Mouse (Mus musculus): ENCODE measurements at regions not wholly inside any gene's neighbourhood (a gene's known extent, or its start where the extent isn't known, plus 50 kb on each side); places are given as distances from the start of the nearest gene placed in this dataset.
A peak's percentile ranks its signal among the peaks of the same experiment; 100 is the strongest.

GRCm38 (mm10) chr2:45205756-45206155 lies 88.6 kb upstream of the Zeb2 start:
- no peak for ATAC-seq
- no peak for TF ChIP-seq CTCF (IDR thresholded peaks at IDR 0.05; ENCODE audit: low read depth)
- H3K9ac ChIP-seq, result no peak overlapping the region
- H3K9me3 ChIP-seq (ENCODE audit: low read length), result no peaks in the 10 kb centered on the region
- DNase-seq, result peak; percentile 13
- H3K4me2 ChIP-seq (ENCODE audit: low read depth), result peak overlapping the region; percentile 24; the same call in 1 of the 2 replicates
- H3K27me3 ChIP-seq (ENCODE audit: insufficient read depth, low read length), result no peaks in the 10 kb centered on the region
- H3K4me3 ChIP-seq (ENCODE audit: low read depth, low read length), result no peak overlapping the region
- no peak overlapping the region for H3K27ac ChIP-seq (ENCODE audit: low read depth, low read length)
- WGBS, result 21% methylated on average over 6 of the region's 6 CpGs
- no peaks in the 10 kb centered on the region for H3K36me3 ChIP-seq (ENCODE audit: insufficient read depth)
- no peaks in the 10 kb centered on the region for H3K4me1 ChIP-seq (ENCODE audit: insufficient read depth)

GRCm38 (mm10) chr2:45205211-45205610 lies 88.0 kb upstream of the Zeb2 start:
- 45% methylated on average over 3 of the region's 3 CpGs for WGBS
- ATAC-seq (no peak), DNase-seq (no peak)
- Histone ChIP-seq H3K9ac (no peak overlapping the region), H3K4me1 (ENCODE audit: insufficient read depth) (no peaks in the 10 kb centered on the region), H3K4me2 (ENCODE audit: low read depth) (no peak overlapping the region), H3K9me3 (ENCODE audit: low read length) (no peaks in the 10 kb centered on the region), H3K27me3 (ENCODE audit: insufficient read depth, low read length) (no peaks in the 10 kb centered on the region), H3K4me3 (ENCODE audit: low read depth, low read length) (no peak overlapping the region), H3K36me3 (ENCODE audit: insufficient read depth) (no peaks in the 10 kb centered on the region), H3K27ac (ENCODE audit: low read depth, low read length) (no peak overlapping the region)
- no peak for TF ChIP-seq CTCF (IDR thresholded peaks at IDR 0.05; ENCODE audit: low read depth)

- Histone ChIP-seq H3K27me3 (ENCODE audit: insufficient read depth, low read length) (no peaks in the 10 kb centered on the region), H3K4me3 (ENCODE audit: low read depth, low read length) (no peak overlapping the region), H3K9ac (no peak overlapping the region), H3K4me1 (ENCODE audit: insufficient read depth) (no peaks in the 10 kb centered on the region), H3K4me2 (ENCODE audit: low read depth) (no peak overlapping the region), H3K36me3 (ENCODE audit: insufficient read depth) (no peaks in the 10 kb centered on the region), H3K9me3 (ENCODE audit: low read length) (no peaks in the 10 kb centered on the region), H3K27ac (ENCODE audit: low read depth, low read length) (no peak overlapping the region)
- ATAC-seq (peak; percentile 60; the same call in 1 of the 2 replicates), DNase-seq (peak; percentile 25)
- no peak for TF ChIP-seq CTCF (IDR thresholded peaks at IDR 0.05; ENCODE audit: low read depth)
- WGBS, result 61% methylated on average over 13 of the region's 13 CpGs
These were observed 80.9 kb upstream of the Zeb2 start for GRCm38 (mm10) chr2:45197955-45198631.

- WGBS, result 86% methylated on average over 10 of the region's 10 CpGs
- Histone ChIP-seq H3K27me3 (ENCODE audit: insufficient read depth, low read length) (no peaks in the 10 kb centered on the region), H3K9me3 (ENCODE audit: low read length) (no peaks in the 10 kb centered on the region), H3K36me3 (ENCODE audit: insufficient read depth) (no peaks in the 10 kb centered on the region), H3K27ac (ENCODE audit: low read depth, low read length) (no peak overlapping the region), H3K4me2 (ENCODE audit: low read depth) (no peak overlapping the region), H3K9ac (no peak overlapping the region), H3K4me1 (ENCODE audit: insufficient read depth) (no peaks in the 10 kb centered on the region), H3K4me3 (ENCODE audit: low read depth, low read length) (no peak overlapping the region)
- ATAC-seq (no peak), DNase-seq (no peak)
- no peak for TF ChIP-seq CTCF (IDR thresholded peaks at IDR 0.05; ENCODE audit: low read depth)
These were observed 80.1 kb upstream of the Zeb2 start for GRCm38 (mm10) chr2:45197342-45197741.

- WGBS, result 96% methylated on average over 4 of the region's 4 CpGs
- Histone ChIP-seq H3K27me3 (ENCODE audit: insufficient read depth, low read length) (no peaks in the 10 kb centered on the region), H3K36me3 (ENCODE audit: insufficient read depth) (no peaks in the 10 kb centered on the region), H3K4me1 (ENCODE audit: insufficient read depth) (no peaks in the 10 kb centered on the region), H3K9ac (no peak overlapping the region), H3K4me2 (ENCODE audit: low read depth) (no peak overlapping the region), H3K4me3 (ENCODE audit: low read depth, low read length) (no peak overlapping the region), H3K27ac (ENCODE audit: low read depth, low read length) (no peak overlapping the region), H3K9me3 (ENCODE audit: low read length) (no peaks in the 10 kb centered on the region)
- TF ChIP-seq CTCF (IDR thresholded peaks at IDR 0.05; ENCODE audit: low read depth), result no peak
- ATAC-seq, result no peak
- DNase-seq, result no peak
These were observed 79.3 kb upstream of the Zeb2 start for GRCm38 (mm10) chr2:45196511-45196910.

- Histone ChIP-seq H3K4me3 (ENCODE audit: low read depth, low read length) (no peak overlapping the region), H3K36me3 (ENCODE audit: insufficient read depth) (no peaks in the 10 kb centered on the region), H3K4me2 (ENCODE audit: low read depth) (no peak overlapping the region), H3K4me1 (ENCODE audit: insufficient read depth) (no peaks in the 10 kb centered on the region), H3K27me3 (ENCODE audit: insufficient read depth, low read length) (no peaks in the 10 kb centered on the region), H3K9me3 (ENCODE audit: low read length) (no peaks in the 10 kb centered on the region), H3K9ac (no peak overlapping the region), H3K27ac (ENCODE audit: low read depth, low read length) (no peak overlapping the region)
- ATAC-seq (no peak), DNase-seq (no peak)
- 70% methylated on average over 7 of the region's 7 CpGs for WGBS
- no peak for TF ChIP-seq CTCF (IDR thresholded peaks at IDR 0.05; ENCODE audit: low read depth)
These were observed 77.1 kb upstream of the Zeb2 start for GRCm38 (mm10) chr2:45194335-45194734.

GRCm38 (mm10) chr2:45185621-45185999 lies 68.4 kb upstream of the Zeb2 start:
- no peaks in the 10 kb centered on the region for H3K36me3 ChIP-seq (ENCODE audit: insufficient read depth)
- no peaks in the 10 kb centered on the region for H3K9me3 ChIP-seq (ENCODE audit: low read length)
- no peaks in the 10 kb centered on the region for H3K27me3 ChIP-seq (ENCODE audit: insufficient read depth, low read length)
- no peak overlapping the region for H3K4me3 ChIP-seq (ENCODE audit: low read depth, low read length)
- no peaks in the 10 kb centered on the region for H3K4me1 ChIP-seq (ENCODE audit: insufficient read depth)
- H3K4me2 ChIP-seq (ENCODE audit: low read depth), result no peak overlapping the region
- H3K27ac ChIP-seq (ENCODE audit: low read depth, low read length), result no peak overlapping the region
- no peak for TF ChIP-seq CTCF (IDR thresholded peaks at IDR 0.05; ENCODE audit: low read depth)
- ATAC-seq (no peak), DNase-seq (no peak)
- no peak overlapping the region for H3K9ac ChIP-seq

Measured in forebrain, postnatal 0 days (tissue).